Mouse (Mus musculus) MEL (cell line): Measurements from ENCODE around the gene Ppp4c. TPM values are rescaled to one million over a fixed set of nuclear protein-coding genes. Genes with fewer than 3 reads are reported as not detected.

Experiments
- DNase-seq: peaks from one replicate; pipeline ENCODE4 v3.0.0; 2011; ENCODE audit warnings: low read depth, low spot score
- H3K27ac ChIP-seq: 2 replicates; pipeline ENCODE4 v1.5.1; 2012; ENCODE audit warnings: low read depth, mild to moderate bottlenecking, control low read depth, low read length, moderate library complexity; ENCODE audit not compliant: control insufficient read depth
- H3K27me3 ChIP-seq, 2 experiments: fragments of 150-350 bp in 1 of 2; sonication (generic) in 1 of 2; 2 replicates each; pipeline ENCODE4 v1.6.1; 2012; ENCODE audit warnings: low read length in 2 of 2, mild to moderate bottlenecking in 2 of 2, improper control_type of control experiment in 1 of 2, moderate library complexity in 1 of 2; ENCODE audit not compliant: insufficient read depth in 2 of 2, control insufficient read depth in 1 of 2
- H3K36me3 ChIP-seq, 2 experiments: 2 replicates each; pipeline ENCODE4 v1.6.1; 2012 to 2014; ENCODE audit warnings: low read length in 2 of 2, improper control_type of control experiment in 1 of 2, inconsistent platforms in 1 of 2, mild to moderate bottlenecking in 1 of 2; ENCODE audit not compliant: insufficient read depth in 2 of 2, control insufficient read depth in 1 of 2
- H3K4me1 ChIP-seq, 2 experiments: fragments of 150-350 bp in 1 of 2; sonication (generic) in 1 of 2; 2 replicates each; pipeline ENCODE4 v1.6.1; 2012; ENCODE audit warnings: low read length in 2 of 2, improper control_type of control experiment in 1 of 2, mild to moderate bottlenecking in 1 of 2; ENCODE audit not compliant: insufficient read depth in 2 of 2, control insufficient read depth in 1 of 2
- H3K4me3 ChIP-seq, 2 experiments: fragments of 150-350 bp in 1 of 2; sonication (generic) in 1 of 2; 2 replicates each; pipeline ENCODE4 v1.5.1; 2012; ENCODE audit warnings: low read depth in 2 of 2, low read length in 2 of 2, mild to moderate bottlenecking in 2 of 2, moderate library complexity in 2 of 2, control low read depth in 1 of 2, improper control_type of control experiment in 1 of 2; ENCODE audit not compliant: control insufficient read depth in 1 of 2, insufficient read depth in 1 of 2
- H3K79me2 ChIP-seq: 2 replicates; pipeline ENCODE4 v1.6.1; 2012; ENCODE audit warnings: mild to moderate bottlenecking, low read length, moderate library complexity; ENCODE audit not compliant: control insufficient read depth, poor library complexity, insufficient read depth
- H3K9ac ChIP-seq: 2 replicates; pipeline ENCODE4 v1.6.1; 2012; ENCODE audit warnings: low read depth, mild to moderate bottlenecking, control low read depth, low read length, moderate library complexity; ENCODE audit not compliant: control insufficient read depth, poor library complexity, severe bottlenecking
- H3K9me3 ChIP-seq: fragments of 150-350 bp; sonication (generic); replicated peaks from 2 replicates; pipeline ENCODE4 v1.6.1; 2012; ENCODE audit warnings: mild to moderate bottlenecking, low read length, improper control_type of control experiment, moderate library complexity; ENCODE audit not compliant: insufficient read depth
- CHD1 ChIP-seq: IDR thresholded peaks from 2 replicates; pipeline ENCODE4 v1.6.1; 2012; ENCODE audit warnings: low read depth, mild to moderate bottlenecking, inconsistent platforms, low read length, improper control_type of control experiment
- CTCF ChIP-seq, 3 experiments: IDR thresholded peaks in 2 of 3; conservative IDR thresholded peaks in 1 of 3; 2 replicates each; pipeline ENCODE4 v1.5.1; 2011 to 2012; ENCODE audit warnings: low read length in 3 of 3, low read depth in 2 of 3, mild to moderate bottlenecking in 2 of 3, improper control_type of control experiment in 1 of 3, inconsistent platforms in 1 of 3, mixed read lengths in 1 of 3, moderate library complexity in 1 of 3; ENCODE audit not compliant: control insufficient read depth in 1 of 3, insufficient read depth in 1 of 3, poor library complexity in 1 of 3, severe bottlenecking in 1 of 3
- E2F4 ChIP-seq: IDR thresholded peaks from 2 replicates; pipeline ENCODE4 v1.6.1; 2011; ENCODE audit warnings: low read depth, low read length, improper control_type of control experiment, borderline replicate concordance
- ELF1 ChIP-seq: IDR thresholded peaks from 2 replicates; pipeline ENCODE4 v1.6.1; 2014; ENCODE audit warnings: low read depth, mild to moderate bottlenecking, inconsistent platforms, low read length, improper control_type of control experiment, moderate library complexity
- EP300 ChIP-seq, 2 experiments: IDR thresholded peaks; 2 replicates each; pipeline ENCODE4 v1.6.1; 2011; ENCODE audit warnings: improper control_type of control experiment in 2 of 2, low read length in 2 of 2, low read depth in 1 of 2, mild to moderate bottlenecking in 1 of 2
- ETS1 ChIP-seq: IDR thresholded peaks from 2 replicates; pipeline ENCODE4 v1.6.1; 2012; ENCODE audit warnings: low read depth, mild to moderate bottlenecking, inconsistent platforms, low read length, improper control_type of control experiment, moderate library complexity
- GATA1 ChIP-seq: IDR thresholded peaks from 2 replicates; pipeline ENCODE4 v1.6.1; 2011; ENCODE audit warnings: low read depth, low read length, improper control_type of control experiment
- HCFC1 ChIP-seq: IDR thresholded peaks from 2 replicates; pipeline ENCODE4 v1.6.1; 2012; ENCODE audit warnings: low read depth, mild to moderate bottlenecking, inconsistent platforms, low read length, improper control_type of control experiment, moderate library complexity
- JUND ChIP-seq: IDR thresholded peaks from 2 replicates; pipeline ENCODE4 v1.6.1; 2011; ENCODE audit warnings: low read depth, mild to moderate bottlenecking, improper control_type of control experiment, low read length
- KAT2A ChIP-seq: conservative IDR thresholded peaks from 2 replicates; pipeline ENCODE4 v1.6.1; 2012; ENCODE audit warnings: low read depth, low read length, improper control_type of control experiment, inconsistent platforms
- MAFK ChIP-seq: IDR thresholded peaks from 2 replicates; pipeline ENCODE4 v1.6.1; 2011; ENCODE audit warnings: low read depth, mild to moderate bottlenecking, low read length, improper control_type of control experiment, borderline replicate concordance
- MAX ChIP-seq: IDR thresholded peaks from 2 replicates; pipeline ENCODE4 v1.6.1; 2011; ENCODE audit warnings: low read length, improper control_type of control experiment
- MAZ ChIP-seq: IDR thresholded peaks from 2 replicates; pipeline ENCODE4 v1.6.1; 2012; ENCODE audit warnings: low read depth, mild to moderate bottlenecking, inconsistent platforms, low read length, improper control_type of control experiment
- MEF2A ChIP-seq: IDR thresholded peaks from 2 replicates; pipeline ENCODE4 v1.6.1; 2014; ENCODE audit warnings: low read depth, mild to moderate bottlenecking, inconsistent platforms, low read length, improper control_type of control experiment; ENCODE audit not compliant: poor library complexity, insufficient replicate concordance, severe bottlenecking; ENCODE audit errors: extremely low read depth
- MXI1 ChIP-seq: IDR thresholded peaks from 2 replicates; pipeline ENCODE4 v1.6.1; 2011; ENCODE audit warnings: mild to moderate bottlenecking, low read depth, low read length, improper control_type of control experiment
- MYB ChIP-seq: IDR thresholded peaks from 2 replicates; pipeline ENCODE4 v1.6.1; 2011; ENCODE audit warnings: mild to moderate bottlenecking, low read depth, low read length, improper control_type of control experiment
- MYC ChIP-seq: IDR thresholded peaks from 2 replicates; pipeline ENCODE4 v1.6.1; 2011; ENCODE audit warnings: low read depth, mild to moderate bottlenecking, low read length, improper control_type of control experiment, moderate library complexity
- NRF1 ChIP-seq: IDR thresholded peaks from 2 replicates; pipeline ENCODE4 v1.6.1; 2014; ENCODE audit warnings: low read depth, mild to moderate bottlenecking, inconsistent platforms, low read length, improper control_type of control experiment, moderate library complexity; ENCODE audit not compliant: poor library complexity, insufficient read depth, severe bottlenecking
- POLR2AphosphoS2 ChIP-seq: IDR thresholded peaks from 2 replicates; pipeline ENCODE4 v1.6.1; 2011; ENCODE audit warnings: low read length, improper control_type of control experiment
- POLR2AphosphoS5 ChIP-seq: IDR thresholded peaks from 2 replicates; pipeline ENCODE4 v1.6.1; 2012; ENCODE audit warnings: low read depth, borderline replicate concordance, mild to moderate bottlenecking, inconsistent platforms, low read length, moderate library complexity, mixed read lengths
- RCOR1 ChIP-seq: IDR thresholded peaks from 2 replicates; pipeline ENCODE4 v1.6.1; 2012; ENCODE audit warnings: low read depth, mild to moderate bottlenecking, inconsistent platforms, low read length, improper control_type of control experiment
- SMC3 ChIP-seq: IDR thresholded peaks from 2 replicates; pipeline ENCODE4 v1.6.1; 2011; ENCODE audit warnings: low read depth, low read length, improper control_type of control experiment
- TAL1 ChIP-seq: IDR thresholded peaks from 2 replicates; pipeline ENCODE4 v1.6.1; 2012; ENCODE audit warnings: mild to moderate bottlenecking, inconsistent platforms, low read length, moderate library complexity, mixed read lengths
- TBP ChIP-seq: IDR thresholded peaks from 2 replicates; pipeline ENCODE4 v1.8.0; 2011; ENCODE audit warnings: low read depth, low read length, improper control_type of control experiment
- TCF12 ChIP-seq: IDR thresholded peaks from 2 replicates; pipeline ENCODE4 v1.6.1; 2014; ENCODE audit warnings: low read depth, mild to moderate bottlenecking, inconsistent platforms, low read length, improper control_type of control experiment, moderate library complexity
- UBTF ChIP-seq: IDR thresholded peaks from 2 replicates; pipeline ENCODE4 v1.6.1; 2012; ENCODE audit warnings: low read depth, mild to moderate bottlenecking, inconsistent platforms, low read length, improper control_type of control experiment, moderate library complexity, borderline replicate concordance; ENCODE audit not compliant: insufficient read depth
- USF1 ChIP-seq: IDR thresholded peaks from 2 replicates; pipeline ENCODE4 v1.6.1; 2014; ENCODE audit warnings: low read depth, mild to moderate bottlenecking, inconsistent platforms, low read length, improper control_type of control experiment, moderate library complexity
- ZC3H11A ChIP-seq: IDR thresholded peaks from 2 replicates; pipeline ENCODE4 v1.6.1; 2012; ENCODE audit warnings: low read depth, mild to moderate bottlenecking, inconsistent platforms, low read length, improper control_type of control experiment
- ZKSCAN1 ChIP-seq: IDR thresholded peaks from 2 replicates; pipeline ENCODE4 v1.6.1; 2012; ENCODE audit warnings: low read depth, mild to moderate bottlenecking, inconsistent platforms, low read length, improper control_type of control experiment, moderate library complexity
- ZMIZ1 ChIP-seq: IDR thresholded peaks from 2 replicates; pipeline ENCODE4 v1.6.1; 2012; ENCODE audit warnings: low read depth, mild to moderate bottlenecking, inconsistent platforms, low read length, improper control_type of control experiment, moderate library complexity
- polyA plus RNA-seq, 2 experiments: library from polyadenylated mRNA; stranded (reverse) in 1 of 2; unstranded in 1 of 2; fragments of >175 nt in 1 of 2; fragments of >200 nt in 1 of 2; gene quantifications; 2 replicates each; pipeline versions ENCODE4 v1.2.1 to v1.2.4; 2012; ENCODE audit warnings: low replicate concordance in 2 of 2, low read depth in 1 of 2; ENCODE audit not compliant: insufficient read length in 2 of 2, insufficient read depth in 1 of 2, missing spikeins in 1 of 2
- total RNA-seq: library from RNA; depleted of rRNA; stranded (reverse); fragments of 300-350 nt; gene quantifications from 2 replicates; pipeline ENCODE4 v1.2.3, GENCODE M21; 2012

Ppp4c gene
- total and polyA plus RNA-seq, 3 experiments, result 257 to 540 (median 265) TPM

- Histone ChIP-seq H3K79me2 (no peaks in the 10 kb centered on the region; the same call in 1 of the 2 replicates), H3K9me3 (no peaks in the 10 kb centered on the region), H3K27ac (no peak overlapping the region), H3K27me3 (no peaks in the 10 kb centered on the region), H3K36me3 (peaks cover 0 to 12% of the 10 kb centered on the region in 2 experiments; a peak in 2 of 4 replicates), H3K9ac (peak overlapping the region; percentile 61), H3K4me1 (peaks cover 7 to 24% of the 10 kb centered on the region in 2 experiments), H3K4me3 (peak overlapping the region; percentile 45 to 54; a peak in 3 of 4 replicates)
- no peak for DNase-seq
- TF ChIP-seq TBP, result no peak
- no peak for TF ChIP-seq EP300 (IDR thresholded peaks at IDR 0.05; ENCODE audit: low read depth in 1 of 2, low read length in 2 of 2)
- TF ChIP-seq MEF2A, result no peak
- no peak for TF ChIP-seq SMC3
- no peak for TF ChIP-seq ETS1
- no peak for TF ChIP-seq GATA1
- no peak for TF ChIP-seq POLR2AphosphoS5
- TF ChIP-seq MAZ, result no peak
- TF ChIP-seq KAT2A, result no peak
- no peak for TF ChIP-seq RCOR1
- TF ChIP-seq ZKSCAN1, result no peak
- TF ChIP-seq UBTF, result no peak
Measured at GRCm38 (mm10) chr7:126777476-126777875, 14.8 kb downstream of the Ppp4c start.

- Histone ChIP-seq H3K36me3 (peaks cover 0 to 14% of the 10 kb centered on the region in 2 experiments; a peak in 2 of 4 replicates), H3K4me3 (peak within 1 kb of the TSS; percentile 45 to 54), H3K4me1 (peaks cover 7 to 24% of the 10 kb centered on the region in 2 experiments), H3K9me3 (no peaks in the 10 kb centered on the region), H3K27ac (peak within 1 kb of the TSS; percentile 60), H3K9ac (peak within 1 kb of the TSS; percentile 61), H3K79me2 (no peaks in the 10 kb centered on the region; the same call in 1 of the 2 replicates), H3K27me3 (no peaks in the 10 kb centered on the region)
- peak; percentile 95 for DNase-seq
- peak; percentile 50 for TF ChIP-seq TAL1
- peak; percentile 72 for TF ChIP-seq GATA1
- peak; percentile 80 for TF ChIP-seq MXI1
- TF ChIP-seq JUND, result no peak
- no peak for TF ChIP-seq ZKSCAN1
- TF ChIP-seq POLR2AphosphoS5, result no peak
- peak; percentile 91 for TF ChIP-seq RCOR1
- peak; percentile 63 for TF ChIP-seq MAX
- TF ChIP-seq CHD1, result no peak
- TF ChIP-seq ZC3H11A, result no peak
- TF ChIP-seq POLR2AphosphoS2, result no peak
- peak; percentile 79 for TF ChIP-seq HCFC1
- no peak for TF ChIP-seq MAFK
- peak; percentile 77 for TF ChIP-seq ELF1
- TF ChIP-seq MAZ, result peak; percentile 87
- no peak for TF ChIP-seq MYB
- no peak for TF ChIP-seq MEF2A
- peak; percentile 51 for TF ChIP-seq NRF1
- TF ChIP-seq USF1, result no peak
- TF ChIP-seq TCF12, result peak; percentile 64
- no peak; the same call in 1 of the 2 replicates for TF ChIP-seq ZMIZ1
- TF ChIP-seq MYC, result peak; percentile 80; the same call in 1 of the 2 replicates
- peak; percentile 51; the same call in 1 of the 2 replicates for TF ChIP-seq E2F4
- no peak for TF ChIP-seq CTCF (IDR thresholded peaks at IDR 0.05 in 2 of 3, conservative IDR thresholded peaks at IDR 0.05 in 1 of 3; ENCODE audit: control insufficient read depth in 1 of 3, insufficient read depth in 1 of 3, low read depth in 2 of 3, low read length in 3 of 3, poor library complexity in 1 of 3, severe bottlenecking in 1 of 3)
Measured at GRCm38 (mm10) chr7:126776598-126777057, 15.7 kb downstream of the Ppp4c start, which contains the start of gene Ypel3. TSS of gene Ypel3 (plus strand) at chr7:126776955.
